8 mouse cellular contexts compared by ENCODE assay signal in genomic region chr1:126993061-126993640, GRCm38 (mm10).
DNase-seq lines count a peak whose midpoint lies in the region; ATAC-seq lines count a peak whose summit lies in the region.

No protein-coding gene starts in this region.

- 74% methylated on average over 1 of the region's 1 CpGs for WGBS in hindbrain, embryonic 10.5 days
- whole genome bisulfite sequencing in midbrain, embryonic 11.5 days = 73% methylated on average over 1 of the region's 1 CpGs

- H3K27me3 ChIP-seq in hindbrain, embryonic 10.5 days (ENCODE audit: insufficient read depth, poor library complexity, severe bottlenecking) = no peaks in the 10 kb centered on the region
- no peaks in the 10 kb centered on the region for H3K27me3 ChIP-seq in midbrain, embryonic 11.5 days (ENCODE audit: control insufficient read depth, insufficient read depth, low read length)

- DNase-seq in adrenal gland, adult (ENCODE audit: inconsistent age in 2 of 2, low spot score in 1 of 2) = peak; percentile 16 to 78
- no peak for DNase-seq in adrenal gland, postnatal 4 days (ENCODE audit: low spot score in 2 of 2)
- peak; percentile 66 for DNase-seq in ES-CJ7 (ENCODE audit: low read depth, low spot score)
- peak; percentile 90 for DNase-seq in embryo, embryonic 10.5 days (ENCODE audit: low spot score)
- DNase-seq in hindbrain, embryonic 10.5 days (ENCODE audit: low spot score) = peak; percentile 46
- DNase-seq in left cerebral cortex, adult 11 months (ENCODE audit: low spot score) = peak; percentile 23
- DNase-seq in midbrain, embryonic 11.5 days (ENCODE audit: low spot score, missing footprints) = peak; percentile 96
- peak; percentile 13 for DNase-seq in thymus, postnatal 14 days

- no peaks in the 10 kb centered on the region for H3K36me3 ChIP-seq in hindbrain, embryonic 10.5 days
- H3K36me3 ChIP-seq in midbrain, embryonic 11.5 days (ENCODE audit: control insufficient read depth, insufficient read depth, low read length) = no peaks in the 10 kb centered on the region

- ATAC-seq in midbrain, embryonic 11.5 days (ENCODE audit: low FRiP score) = peak; percentile 74

- H3K27ac ChIP-seq in hindbrain, embryonic 10.5 days = no peak overlapping the region
- no peak overlapping the region for H3K27ac ChIP-seq in midbrain, embryonic 11.5 days (ENCODE audit: low read depth, low read length)

- H3K4me2 ChIP-seq in midbrain, embryonic 11.5 days = no peak overlapping the region

- no peak overlapping the region for H3K4me3 ChIP-seq in hindbrain, embryonic 10.5 days
- H3K4me3 ChIP-seq in midbrain, embryonic 11.5 days (ENCODE audit: low read depth, low read length) = no peak overlapping the region

- no peaks in the 10 kb centered on the region for H3K9me3 ChIP-seq in hindbrain, embryonic 10.5 days
- no peaks in the 10 kb centered on the region for H3K9me3 ChIP-seq in midbrain, embryonic 11.5 days (ENCODE audit: control insufficient read depth, low read length)

- peaks cover 7% of the 10 kb centered on the region; the same call in 1 of the 2 replicates for H3K4me1 ChIP-seq in hindbrain, embryonic 10.5 days (replicated peaks)
- H3K4me1 ChIP-seq in midbrain, embryonic 11.5 days (ENCODE audit: control insufficient read depth, insufficient read depth, low read length) = no peaks in the 10 kb centered on the region

- no peak overlapping the region for H3K9ac ChIP-seq in midbrain, embryonic 11.5 days (ENCODE audit: low read length)

Comparison
In these comparisons a context has a peak if more than half of its experiments do, and no peak if none do; other contexts are left out.
1. DNase-seq: peak in adrenal gland, adult (2 of 2), ES-CJ7 (single experiment), embryo, embryonic 10.5 days (single experiment), hindbrain, embryonic 10.5 days (single experiment), left cerebral cortex, adult 11 months (single experiment), midbrain, embryonic 11.5 days (single experiment) and thymus, postnatal 14 days (single experiment); none in adrenal gland, postnatal 4 days (0 of 2).